18 mouse cellular contexts compared by ENCODE assay signal in genomic region chr2:6880941-6881575, GRCm38 (mm10).
DNase-seq lines count a peak whose midpoint lies in the region; ATAC-seq lines count a peak whose summit lies in the region.
"Had no signal": no experiment of that assay in that cellular context is flagged by ENCODE, and none has a peak within 500 bp of the region (broad histone marks: within the 10 kb centered on the region; RNA-seq: fewer than 3 reads in every experiment).

No protein-coding gene starts in this region.

- no peaks in the 10 kb centered on the region for H3K27me3 ChIP-seq in neural tube, embryonic 13.5 days
- H3K27me3 ChIP-seq in hindbrain, embryonic 10.5 days (ENCODE audit: insufficient read depth, poor library complexity, severe bottlenecking) = no peaks in the 10 kb centered on the region
- H3K27me3 ChIP-seq in midbrain, embryonic 13.5 days = no peaks in the 10 kb centered on the region
- no peaks in the 10 kb centered on the region for H3K27me3 ChIP-seq in kidney, embryonic 15.5 days
- H3K27me3 ChIP-seq: liver, embryonic 15.5 days had no signal

- peaks cover 34% of the 10 kb centered on the region for H3K4me1 ChIP-seq in neural tube, embryonic 13.5 days (replicated peaks)
- H3K4me1 ChIP-seq in hindbrain, embryonic 10.5 days (replicated peaks) = peaks cover 56% of the 10 kb centered on the region
- peaks cover 41% of the 10 kb centered on the region for H3K4me1 ChIP-seq in midbrain, embryonic 13.5 days (replicated peaks)
- H3K4me1 ChIP-seq in kidney, embryonic 15.5 days = no peaks in the 10 kb centered on the region
- H3K4me1 ChIP-seq: limb, embryonic 13.5 days; liver, embryonic 15.5 days; megakaryocyte, embryonic 14.5 days had no signal

- intact Hi-C loops in heart, postnatal 25 days (cut with DNase I) = no loop called here
- intact Hi-C loops in left cerebral cortex, postnatal 4 days (cut with DNase I) = loop anchor here (5.0 to 10.0 kb wide), 3 partner anchors 201 to 1504 kb away; no protein-coding TSS in a partner anchor

- no peak for ATAC-seq in neural tube, embryonic 13.5 days (ENCODE audit: low read depth)
- ATAC-seq in midbrain, embryonic 13.5 days = no peak
- no peak for ATAC-seq in kidney, embryonic 15.5 days (replicated peaks; ENCODE audit: low FRiP score)
- ATAC-seq: CD4-positive, CD25-positive, alpha-beta regulatory T cell, adult 4 months had no signal

- H3K27ac ChIP-seq in neural tube, embryonic 13.5 days (replicated peaks) = peak overlapping the region; percentile 68; the same call in 1 of the 2 replicates
- H3K27ac ChIP-seq in hindbrain, embryonic 10.5 days = peak overlapping the region; percentile 40; the same call in 1 of the 2 replicates
- peak overlapping the region; percentile 44 for H3K27ac ChIP-seq in midbrain, embryonic 13.5 days
- H3K27ac ChIP-seq in kidney, embryonic 15.5 days = no peak overlapping the region
- H3K27ac ChIP-seq: limb, embryonic 13.5 days; liver, embryonic 15.5 days had no signal

- H3K36me3 ChIP-seq in neural tube, embryonic 13.5 days = no peaks in the 10 kb centered on the region
- H3K36me3 ChIP-seq in hindbrain, embryonic 10.5 days = 0 out of 2 replicates have a peak, but pooled peaks cover 3% of the 10 kb centered on the region
- no peaks in the 10 kb centered on the region for H3K36me3 ChIP-seq in midbrain, embryonic 13.5 days
- H3K36me3 ChIP-seq in kidney, embryonic 15.5 days = no peaks in the 10 kb centered on the region
- H3K36me3 ChIP-seq: limb, embryonic 13.5 days; liver, embryonic 15.5 days had no signal

- WGBS in neural tube, embryonic 13.5 days = 67% methylated on average over 6 of the region's 6 CpGs
- WGBS in hindbrain, embryonic 10.5 days = 73% methylated on average over 6 of the region's 6 CpGs
- WGBS in midbrain, embryonic 13.5 days = 54% methylated on average over 6 of the region's 6 CpGs
- 93% methylated on average over 6 of the region's 6 CpGs for WGBS in kidney, embryonic 15.5 days

- peak overlapping the region; percentile 54 for H3K4me2 ChIP-seq in neural tube, embryonic 13.5 days
- peak overlapping the region; percentile 56 for H3K4me2 ChIP-seq in midbrain, embryonic 13.5 days (replicated peaks)
- no peak overlapping the region for H3K4me2 ChIP-seq in kidney, embryonic 15.5 days
- H3K4me2 ChIP-seq: limb, embryonic 13.5 days; liver, embryonic 15.5 days had no signal

- H3K9ac ChIP-seq in neural tube, embryonic 13.5 days = no peak overlapping the region
- H3K9ac ChIP-seq in midbrain, embryonic 13.5 days (replicated peaks) = peak overlapping the region; percentile 66
- no peak overlapping the region for H3K9ac ChIP-seq in kidney, embryonic 15.5 days
- H3K9ac ChIP-seq: limb, embryonic 13.5 days; liver, embryonic 15.5 days had no signal

- no peak for DNase-seq in neural tube, embryonic 10.5 days (ENCODE audit: extremely low spot score, low spot score)
- DNase-seq in hindbrain, embryonic 10.5 days (ENCODE audit: low spot score) = no peak
- peak; percentile 48 for DNase-seq in retina, postnatal 1 day
- DNase-seq in heart, postnatal 25 days (ENCODE audit: low spot score) = no peak
- no peak for DNase-seq in left cerebral cortex, postnatal 4 days
- DNase-seq: adrenal gland, postnatal 14 days; gastrocnemius, postnatal 10 days; heart, postnatal 14 days; kidney, adult 18-20 months; kidney, postnatal 36 days; lung, postnatal 10 days had no signal

- H3K4me3 ChIP-seq in neural tube, embryonic 13.5 days = peak overlapping the region; percentile 35; the same call in 1 of the 2 replicates
- H3K4me3 ChIP-seq in hindbrain, embryonic 10.5 days = no peak overlapping the region; the same call in 1 of the 2 replicates
- H3K4me3 ChIP-seq in midbrain, embryonic 13.5 days (replicated peaks) = peak overlapping the region; percentile 45
- H3K4me3 ChIP-seq in kidney, embryonic 15.5 days (replicated peaks) = no peak overlapping the region
- H3K4me3 ChIP-seq: limb, embryonic 13.5 days; liver, embryonic 15.5 days; megakaryocyte, embryonic 14.5 days had no signal

- no peaks in the 10 kb centered on the region for H3K9me3 ChIP-seq in neural tube, embryonic 13.5 days
- H3K9me3 ChIP-seq in hindbrain, embryonic 10.5 days = 0 out of 2 replicates have a peak, but pooled peaks cover 3% of the 10 kb centered on the region
- no peaks in the 10 kb centered on the region for H3K9me3 ChIP-seq in midbrain, embryonic 13.5 days
- H3K9me3 ChIP-seq in kidney, embryonic 15.5 days (replicated peaks) = no peaks in the 10 kb centered on the region
- H3K9me3 ChIP-seq: limb, embryonic 13.5 days; liver, embryonic 15.5 days; megakaryocyte, embryonic 14.5 days had no signal

Comparison
In these comparisons a context has a peak if more than half of its experiments do, and no peak if none do; other contexts are left out.
1. H3K4me3 ChIP-seq: peak in neural tube, embryonic 13.5 days (single experiment) and midbrain, embryonic 13.5 days (single experiment); none in hindbrain, embryonic 10.5 days (single experiment) and kidney, embryonic 15.5 days (single experiment).